Mouse (Mus musculus): ENCODE results near the gene St7l. TPM values are rescaled to one million over a fixed set of nuclear protein-coding genes. Genes with fewer than 3 reads are reported as not detected.

St7l gene
- total RNA-seq, 2 experiments from 2014 or later, result 31.7 to 33.7 TPM

DNA sequence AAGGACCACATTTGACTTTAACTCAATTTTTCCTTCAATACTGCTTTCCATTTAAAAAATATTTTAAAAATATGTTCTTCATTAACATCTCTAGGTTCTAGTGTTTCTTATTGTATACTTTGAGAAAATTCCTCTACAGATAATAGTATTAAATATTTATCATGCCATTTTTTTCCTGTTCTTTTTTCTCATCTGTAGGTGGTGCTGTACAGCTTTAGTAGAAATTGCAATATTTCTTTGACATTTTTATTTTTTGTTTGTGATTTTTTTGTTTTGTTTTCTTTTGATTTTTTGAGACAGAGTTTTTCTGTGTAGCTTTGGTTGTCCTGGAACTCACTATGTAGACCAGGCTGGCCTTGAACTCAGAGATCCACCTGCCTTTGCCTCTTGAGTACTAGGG is 5.8 kb downstream of the St7l start:
- DNase-seq (ENCODE audit: low spot score in 2 of 2), result no peak
- intact Hi-C loops (cut with DNase I), result no loop called here

DNA sequence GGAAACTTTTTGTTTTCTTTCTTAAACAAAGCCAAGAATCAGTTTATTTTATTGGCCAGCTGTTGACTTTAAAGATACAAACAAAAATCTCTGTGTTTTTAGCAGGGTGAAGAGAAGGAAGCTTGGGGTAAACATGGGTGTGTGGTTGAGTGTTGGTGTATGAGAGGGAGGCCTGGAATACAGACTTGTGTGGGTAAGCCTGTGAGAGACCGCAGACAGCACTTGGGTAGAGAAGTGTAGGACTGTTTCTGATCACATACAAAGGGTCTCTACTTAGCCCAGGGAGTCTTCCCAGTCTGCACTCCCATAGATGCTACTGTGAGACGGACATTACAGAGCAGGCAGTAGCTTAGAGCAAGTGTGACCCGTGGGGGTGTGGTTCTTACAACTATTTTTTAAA is 24.8 kb downstream of the St7l start:
- intact Hi-C loops (cut with DNase I), result no loop called here
- DNase-seq (ENCODE audit: low spot score in 2 of 2), result no peak

DNA sequence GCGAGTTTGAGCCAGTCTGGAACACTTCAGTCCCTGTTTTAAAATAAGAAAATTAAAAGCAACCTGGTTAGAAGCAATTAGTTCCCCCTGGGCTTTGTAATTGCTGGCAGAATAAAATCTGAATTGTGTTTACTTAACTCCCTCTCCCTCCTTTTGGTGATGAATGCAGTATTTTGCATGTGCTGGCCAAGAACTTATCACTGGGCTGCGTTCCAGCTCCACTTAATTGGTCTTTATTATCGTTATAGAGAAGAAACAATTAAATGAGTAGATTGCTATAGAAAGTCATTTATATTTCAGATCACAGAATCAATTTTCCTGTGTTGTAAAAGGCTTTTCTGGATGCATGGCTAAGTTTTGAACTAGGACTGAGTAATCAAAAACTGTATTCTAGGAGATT is 32.3 kb downstream of the St7l start:
- no peak for DNase-seq (ENCODE audit: low spot score in 2 of 2)
- intact Hi-C loops (cut with DNase I), result no loop called here

- intact Hi-C loops (cut with DNase I), result no loop called here
- no peak for DNase-seq (ENCODE audit: low spot score in 2 of 2)
Observed at GRCm38 (mm10) chr3:104901154-104901553, 37.3 kb downstream of the St7l start.

- DNase-seq (ENCODE audit: low spot score in 2 of 2), result peak in 1 of 2 experiments; percentile 20
Observed at GRCm38 (mm10) chr3:104905389-104905788, 41.6 kb downstream of the St7l start.

DNA sequence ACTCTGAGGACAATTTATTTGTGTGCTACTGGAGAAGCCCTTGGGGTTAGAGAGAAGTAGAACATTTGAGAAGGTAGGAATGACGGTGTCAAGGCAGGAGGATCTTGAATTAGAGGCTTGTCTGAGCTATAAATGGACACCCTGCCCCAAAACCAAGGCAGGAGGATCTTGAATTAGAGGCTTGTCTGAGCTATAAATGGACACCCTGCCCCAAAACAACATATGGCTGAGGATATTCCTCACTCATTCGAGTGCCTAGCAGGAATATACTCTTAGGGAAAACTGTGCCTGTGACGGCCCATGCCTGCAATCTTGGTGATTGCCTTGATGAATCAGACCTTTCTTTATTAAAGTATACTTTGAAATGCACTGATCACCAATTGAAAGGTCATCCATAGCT is 42.2 kb downstream of the St7l start:
- intact Hi-C loops (cut with DNase I), result no loop called here
- DNase-seq (ENCODE audit: low spot score in 2 of 2), result peak; percentile 12 to 27

More at GRCm38 (mm10) chr3:104905389-104905788, 41.6 kb downstream of the St7l start:
- intact Hi-C loops (cut with DNase I), result no loop called here

GRCm38 (mm10) chr3:104909195-104909594 is 45.4 kb downstream of the St7l start:
- intact Hi-C loops (cut with DNase I), result no loop called here

GRCm38 (mm10) chr3:104914986-104915385 is 51.2 kb downstream of the St7l start:
- intact Hi-C loops (cut with DNase I), result no loop called here
- no peak for DNase-seq (ENCODE audit: low spot score in 2 of 2)

More at GRCm38 (mm10) chr3:104909195-104909594, 45.4 kb downstream of the St7l start:
- no peak for DNase-seq (ENCODE audit: low spot score in 2 of 2)

DNA sequence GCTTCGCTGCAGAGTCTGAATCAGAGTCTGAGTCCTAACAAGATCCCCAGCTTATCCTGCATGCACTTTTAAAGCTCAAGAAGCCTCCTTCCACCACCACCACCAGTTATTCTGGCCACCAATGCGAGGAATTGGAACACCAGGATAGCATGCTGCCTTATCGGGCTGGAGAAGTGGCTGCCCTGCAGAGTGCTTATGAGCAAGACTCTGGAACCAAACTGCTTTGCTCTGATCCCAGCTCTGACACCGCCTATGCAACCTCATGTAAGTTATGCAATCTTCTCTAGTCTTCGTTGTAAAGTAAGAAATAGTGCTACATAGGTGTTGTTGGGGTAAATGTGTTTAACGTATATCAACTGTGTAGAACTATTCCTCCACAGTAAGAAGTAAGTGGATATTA is 65.6 kb downstream of the St7l start:
- intact Hi-C loops (cut with DNase I), result no loop called here
- DNase-seq (ENCODE audit: low spot score in 2 of 2), result no peak

GRCm38 (mm10) chr3:104937728-104938305 is 74.0 kb downstream of the St7l start:
- DNase-seq (ENCODE audit: low spot score in 2 of 2), result no peak
- intact Hi-C loops (cut with DNase I), result no loop called here

DNA sequence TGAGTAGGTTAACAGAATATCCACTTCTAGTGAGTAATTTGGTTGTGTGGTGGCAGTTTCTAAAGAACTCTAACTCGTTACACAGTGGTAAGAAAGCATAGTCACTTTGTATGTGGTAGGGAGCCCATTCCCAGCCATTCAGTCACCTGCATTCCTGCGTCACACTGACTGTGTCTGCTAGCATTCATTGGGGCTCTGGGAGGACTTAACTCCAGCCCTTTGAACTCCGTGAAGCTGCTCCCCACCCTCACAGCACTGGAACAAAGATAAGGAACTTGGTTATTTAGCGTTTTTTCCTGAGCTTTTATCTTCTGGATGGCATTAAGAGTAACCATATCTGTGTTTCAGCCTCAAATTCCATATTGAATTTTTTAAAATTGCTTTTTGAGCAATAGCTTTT is 74.5 kb downstream of the St7l start:
- no peak for DNase-seq (ENCODE audit: low spot score in 2 of 2)
- intact Hi-C loops (cut with DNase I), result no loop called here

- intact Hi-C loops (cut with DNase I), result no loop called here
Observed at GRCm38 (mm10) chr3:104940691-104941090, 76.9 kb downstream of the St7l start.

GRCm38 (mm10) chr3:104942682-104943081 is 78.9 kb downstream of the St7l start:
- intact Hi-C loops (cut with DNase I), result no loop called here

More at GRCm38 (mm10) chr3:104940691-104941090, 76.9 kb downstream of the St7l start:
- DNase-seq (ENCODE audit: low spot score in 2 of 2), result no peak

GRCm38 (mm10) chr3:104943333-104943732 is 79.5 kb downstream of the St7l start:
- intact Hi-C loops (cut with DNase I), result no loop called here
- no peak for DNase-seq (ENCODE audit: low spot score in 2 of 2)

More at GRCm38 (mm10) chr3:104942682-104943081, 78.9 kb downstream of the St7l start:
- DNase-seq (ENCODE audit: low spot score in 2 of 2), result no peak

GRCm38 (mm10) chr3:104944894-104945293 is 81.1 kb downstream of the St7l start:
- intact Hi-C loops (cut with DNase I), result no loop called here
- no peak for DNase-seq (ENCODE audit: low spot score in 2 of 2)

DNA sequence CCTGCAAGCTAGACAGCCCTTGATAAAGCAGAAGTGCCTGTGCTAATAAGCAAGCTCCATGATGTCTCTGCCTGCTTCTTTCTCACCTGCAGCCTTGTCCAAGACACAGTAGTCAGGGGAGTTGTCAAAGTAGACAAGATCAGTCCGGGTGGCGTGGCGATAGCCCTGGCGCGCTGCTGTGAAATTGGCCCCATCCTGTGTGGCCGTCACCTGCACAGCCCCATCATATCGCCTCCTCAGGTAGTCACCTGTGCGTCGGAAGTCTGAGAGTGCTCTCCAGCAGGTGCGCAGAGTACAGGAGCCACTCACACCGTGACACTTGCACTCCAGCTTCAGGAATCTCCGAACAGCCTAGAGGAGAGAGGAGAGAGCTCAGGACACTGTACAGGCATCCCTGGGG is 87.1 kb downstream of the St7l start:
- DNase-seq (ENCODE audit: low spot score in 2 of 2), result no peak
- intact Hi-C loops (cut with DNase I), result no loop called here

GRCm38 (mm10) chr3:104952891-104953670 is 89.3 kb downstream of the St7l start:
- no peak for DNase-seq (ENCODE audit: low spot score in 2 of 2)

GRCm38 (mm10) chr3:104954137-104954536 is 90.3 kb downstream of the St7l start:
- intact Hi-C loops (cut with DNase I), result no loop called here
- DNase-seq (ENCODE audit: low spot score in 2 of 2), result no peak

More at GRCm38 (mm10) chr3:104952891-104953670, 89.3 kb downstream of the St7l start:
- intact Hi-C loops (cut with DNase I), result no loop called here

- DNase-seq (ENCODE audit: low spot score in 2 of 2), result no peak
- intact Hi-C loops (cut with DNase I), result no loop called here
Observed at GRCm38 (mm10) chr3:104954551-104954950, 90.7 kb downstream of the St7l start.

DNA sequence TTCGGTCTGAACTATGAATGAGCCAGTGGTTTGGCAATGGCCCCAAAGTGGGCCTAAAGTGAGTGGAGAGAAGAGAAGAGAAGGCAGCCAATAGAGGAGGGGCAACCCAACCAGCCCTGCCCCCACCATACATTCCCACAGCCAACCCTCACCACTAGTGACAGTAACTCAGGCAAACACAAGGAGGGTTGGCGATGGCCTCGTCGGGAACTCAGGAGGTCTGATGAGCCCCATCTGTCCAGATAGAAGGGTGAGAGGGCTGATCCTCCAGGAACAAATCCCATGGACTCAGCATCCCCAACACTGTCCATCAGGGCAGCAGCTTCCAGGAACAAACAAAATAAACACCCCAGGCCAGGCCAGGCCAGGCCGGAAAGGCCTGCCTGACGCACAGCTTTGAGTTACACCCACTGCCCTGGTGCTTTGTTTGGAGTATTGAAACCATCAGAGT is 92.4 kb downstream of the St7l start:
- no peak for DNase-seq (ENCODE audit: low spot score in 2 of 2)

More for the DNA sequence above, 92.4 kb downstream of the St7l start:
- intact Hi-C loops (cut with DNase I), result no loop called here

Data from left cerebral cortex, postnatal 14 days (tissue).